Mouse (Mus musculus): Measurements from ENCODE around the gene Abcg8. TPM values are rescaled to one million over a fixed set of nuclear protein-coding genes. Genes with fewer than 3 reads are reported as not detected.

Gene Abcg8
- polyA plus RNA-seq, 1 experiment from 2014 or later, result 0.05 TPM

DNA sequence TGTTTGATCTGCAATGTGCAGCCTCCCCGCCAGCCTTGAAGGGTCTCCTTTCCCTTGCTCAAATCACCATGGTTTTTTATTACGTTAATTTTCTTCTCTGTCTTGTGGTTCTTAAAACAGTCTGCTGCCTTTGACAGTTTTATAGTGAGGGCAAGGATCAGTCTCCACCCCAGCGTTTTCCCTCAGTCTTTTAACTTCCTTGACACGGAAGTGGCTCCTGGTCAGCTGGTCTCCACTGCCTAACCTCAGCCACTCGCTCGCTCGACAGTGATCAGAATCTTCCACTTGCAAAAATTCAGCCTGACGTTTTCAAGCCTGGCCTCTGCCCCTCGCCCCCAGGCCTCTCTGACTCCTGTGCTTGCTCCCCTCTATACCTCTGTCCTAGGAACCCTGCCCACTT, 10.4 kb upstream of the Abcg8 start:
- no peak overlapping the region for H3K4me3 ChIP-seq (replicated peaks)
- no peak overlapping the region for H3K4me2 ChIP-seq
- H3K9ac ChIP-seq, result no peak overlapping the region
- H3K27ac ChIP-seq, result no peak overlapping the region
- H3K36me3 ChIP-seq (replicated peaks), result no peaks in the 10 kb centered on the region
- no peak for ATAC-seq (ENCODE audit: low FRiP score)
- H3K9me3 ChIP-seq, result no peaks in the 10 kb centered on the region
- WGBS, result 63% methylated on average over 9 of the region's 9 CpGs
- no peaks in the 10 kb centered on the region for H3K27me3 ChIP-seq
- 0 out of 2 replicates have a peak, but pooled peaks cover 5% of the 10 kb centered on the region for H3K4me1 ChIP-seq

- Histone ChIP-seq H3K36me3 (replicated peaks) (no peaks in the 10 kb centered on the region), H3K9me3 (no peaks in the 10 kb centered on the region), H3K4me1 (0 out of 2 replicates have a peak, but pooled peaks cover 5% of the 10 kb centered on the region), H3K4me3 (replicated peaks) (no peak overlapping the region), H3K9ac (no peak overlapping the region), H3K4me2 (no peak overlapping the region), H3K27ac (no peak overlapping the region), H3K27me3 (peaks cover 8% of the 10 kb centered on the region)
- ATAC-seq (ENCODE audit: low FRiP score), result no peak
- 91% methylated on average over 3 of the region's 3 CpGs for WGBS
Measured at GRCm38 (mm10) chr17:84667848-84668247, 8.3 kb upstream of the Abcg8 start.

DNA sequence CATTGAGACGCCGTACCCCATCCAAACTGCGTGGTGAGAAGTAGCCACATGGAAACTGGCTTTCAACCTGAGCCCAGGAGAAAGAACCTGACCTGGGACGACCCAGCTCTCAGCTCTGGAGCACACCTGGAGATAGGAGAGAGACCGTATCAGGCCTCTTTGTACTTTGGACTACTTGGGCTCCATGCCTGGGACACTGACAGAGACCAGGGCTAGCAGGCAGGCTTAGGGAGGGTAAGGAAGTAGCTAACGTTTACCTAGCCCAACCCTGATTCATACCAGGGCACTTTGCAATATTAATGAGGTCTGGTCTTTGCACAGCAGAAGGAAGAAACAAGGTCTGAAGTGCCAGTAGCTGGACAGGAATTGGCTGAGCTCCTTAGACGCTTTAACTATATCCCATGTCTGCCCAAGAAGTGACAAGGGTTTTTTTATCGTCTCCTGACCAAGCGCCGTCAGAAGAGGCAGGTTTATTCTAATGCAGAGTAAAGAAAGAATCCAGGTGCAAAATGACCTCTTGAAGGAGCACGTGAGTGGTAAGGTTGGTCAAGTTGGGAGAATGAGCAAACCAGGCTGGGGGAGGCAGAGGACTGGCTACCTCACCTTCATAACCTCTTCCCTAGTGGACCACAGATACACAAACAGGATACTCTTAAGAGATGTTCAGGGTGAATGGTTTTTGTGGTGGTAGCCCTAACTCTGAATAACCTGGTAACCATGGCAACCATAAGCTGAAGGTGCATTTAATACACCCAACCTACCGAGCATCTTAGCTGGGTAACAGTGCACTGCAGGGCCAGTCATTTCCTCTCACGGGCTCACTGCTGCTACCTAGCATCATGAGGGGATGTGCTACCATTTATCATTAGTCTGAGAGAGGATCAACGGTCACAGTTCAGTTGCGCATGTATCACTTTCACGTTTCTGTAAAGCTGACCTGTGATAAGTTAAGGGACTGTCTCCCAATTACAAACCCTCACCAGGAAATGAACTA, 3.4 kb upstream of the Abcg8 start:
- WGBS, result 79% methylated on average over 16 of the region's 16 CpGs
- no peak overlapping the region for H3K27ac ChIP-seq
- peaks cover 15% of the 10 kb centered on the region for H3K4me1 ChIP-seq
- H3K9ac ChIP-seq, result no peak overlapping the region
- no peak for ATAC-seq (ENCODE audit: low FRiP score)
- peaks cover 34% of the 10 kb centered on the region for H3K27me3 ChIP-seq
- no peaks in the 10 kb centered on the region for H3K9me3 ChIP-seq
- H3K36me3 ChIP-seq (replicated peaks), result no peaks in the 10 kb centered on the region
- H3K4me3 ChIP-seq (replicated peaks), result no peak overlapping the region
- H3K4me2 ChIP-seq, result no peak overlapping the region

GRCm38 (mm10) chr17:84674048-84674447, 2.1 kb upstream of the Abcg8 start:
- Histone ChIP-seq H3K36me3 (replicated peaks) (no peaks in the 10 kb centered on the region), H3K4me2 (no peak overlapping the region), H3K4me1 (peaks cover 15% of the 10 kb centered on the region), H3K27me3 (peaks cover 34% of the 10 kb centered on the region), H3K9me3 (no peaks in the 10 kb centered on the region), H3K27ac (no peak overlapping the region), H3K4me3 (replicated peaks) (no peak overlapping the region), H3K9ac (no peak overlapping the region)
- no peak for ATAC-seq (ENCODE audit: low FRiP score)
- 1% methylated on average over 7 of the region's 7 CpGs for WGBS

DNA sequence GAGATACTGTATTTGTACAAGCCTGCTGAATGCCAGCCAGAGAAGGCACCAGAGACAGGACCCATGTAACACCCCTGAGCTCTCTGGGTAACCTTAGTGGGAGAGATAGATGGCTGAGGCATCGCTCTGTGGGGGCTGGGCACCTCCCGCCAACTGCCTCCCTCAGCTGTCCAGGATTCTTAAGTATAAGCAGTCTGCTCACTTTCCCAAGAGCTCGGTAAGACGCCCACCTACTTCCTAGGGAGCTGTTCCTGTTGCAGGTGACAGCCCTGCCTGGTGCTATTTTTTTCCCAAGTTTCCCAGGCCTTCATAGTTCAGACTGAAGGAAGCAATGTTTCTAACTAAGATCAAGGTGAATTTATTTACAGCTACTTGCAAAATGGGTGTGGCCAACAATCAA, 898 bp upstream of the Abcg8 start:
- Histone ChIP-seq H3K4me2 (no peak overlapping the region), H3K4me1 (peaks cover 15% of the 10 kb centered on the region), H3K9me3 (no peaks in the 10 kb centered on the region), H3K27me3 (peaks cover 34% of the 10 kb centered on the region), H3K27ac (no peak overlapping the region; the same call in 1 of the 2 replicates), H3K9ac (no peak overlapping the region), H3K36me3 (replicated peaks) (no peaks in the 10 kb centered on the region), H3K4me3 (replicated peaks) (no peak overlapping the region)
- no peak for ATAC-seq (ENCODE audit: low FRiP score)
- 71% methylated on average over 4 of the region's 4 CpGs for WGBS

DNA sequence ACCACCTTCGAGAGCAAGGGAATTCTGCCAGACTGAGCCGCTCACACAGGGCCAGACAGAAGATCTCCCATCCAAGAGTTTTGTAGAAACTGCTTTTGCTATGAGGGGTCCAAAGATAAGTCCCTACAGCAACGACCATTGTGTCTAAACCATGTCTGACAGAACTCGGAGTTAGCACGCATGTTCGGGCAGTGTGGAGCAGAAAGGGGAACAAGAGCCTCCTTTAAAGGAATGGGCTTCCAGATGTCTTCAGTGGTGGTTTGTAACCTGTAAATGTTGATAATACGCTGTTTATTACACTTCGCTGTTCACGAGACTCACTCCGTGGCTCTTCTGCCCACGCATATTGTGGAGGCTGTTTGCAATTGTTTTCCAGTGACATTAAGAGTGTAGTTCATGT, 1.5 kb downstream of the Abcg8 start:
- Histone ChIP-seq H3K27me3 (peaks cover 28% of the 10 kb centered on the region), H3K4me1 (peaks cover 15% of the 10 kb centered on the region), H3K27ac (no peak overlapping the region), H3K4me2 (no peak overlapping the region), H3K9me3 (no peaks in the 10 kb centered on the region), H3K36me3 (replicated peaks) (no peaks in the 10 kb centered on the region), H3K4me3 (replicated peaks) (no peak overlapping the region), H3K9ac (no peak overlapping the region)
- ATAC-seq (ENCODE audit: low FRiP score), result no peak
- 93% methylated on average over 11 of the region's 11 CpGs for WGBS

DNA sequence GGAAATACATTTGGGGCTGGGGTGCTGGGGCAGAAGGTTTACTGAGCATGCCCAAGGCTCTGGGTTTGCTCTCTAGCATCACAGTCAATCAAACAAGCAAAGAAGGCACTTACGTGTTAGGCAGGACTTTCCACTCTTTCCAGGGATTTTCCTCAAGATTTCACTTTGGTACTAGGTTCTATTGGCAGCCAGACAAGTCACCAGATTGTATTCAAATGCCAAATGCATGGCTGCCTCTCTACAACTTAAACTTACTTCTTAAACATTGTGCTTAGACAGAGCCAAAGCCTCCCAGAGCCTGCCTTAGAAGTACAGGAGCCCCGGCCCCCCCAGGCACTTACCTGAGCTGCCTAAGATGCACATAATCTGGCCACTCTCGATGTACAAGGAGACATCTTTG, 5.6 kb downstream of the Abcg8 start:
- WGBS, result 87% methylated on average over 3 of the region's 3 CpGs
- Histone ChIP-seq H3K9me3 (no peaks in the 10 kb centered on the region), H3K27ac (no peak overlapping the region), H3K27me3 (0 out of 2 replicates have a peak, but pooled peaks cover 5% of the 10 kb centered on the region), H3K4me2 (no peak overlapping the region), H3K36me3 (replicated peaks) (no peaks in the 10 kb centered on the region), H3K4me1 (no peaks in the 10 kb centered on the region), H3K4me3 (replicated peaks) (no peak overlapping the region), H3K9ac (no peak overlapping the region)
- ATAC-seq (ENCODE audit: low FRiP score), result no peak

DNA sequence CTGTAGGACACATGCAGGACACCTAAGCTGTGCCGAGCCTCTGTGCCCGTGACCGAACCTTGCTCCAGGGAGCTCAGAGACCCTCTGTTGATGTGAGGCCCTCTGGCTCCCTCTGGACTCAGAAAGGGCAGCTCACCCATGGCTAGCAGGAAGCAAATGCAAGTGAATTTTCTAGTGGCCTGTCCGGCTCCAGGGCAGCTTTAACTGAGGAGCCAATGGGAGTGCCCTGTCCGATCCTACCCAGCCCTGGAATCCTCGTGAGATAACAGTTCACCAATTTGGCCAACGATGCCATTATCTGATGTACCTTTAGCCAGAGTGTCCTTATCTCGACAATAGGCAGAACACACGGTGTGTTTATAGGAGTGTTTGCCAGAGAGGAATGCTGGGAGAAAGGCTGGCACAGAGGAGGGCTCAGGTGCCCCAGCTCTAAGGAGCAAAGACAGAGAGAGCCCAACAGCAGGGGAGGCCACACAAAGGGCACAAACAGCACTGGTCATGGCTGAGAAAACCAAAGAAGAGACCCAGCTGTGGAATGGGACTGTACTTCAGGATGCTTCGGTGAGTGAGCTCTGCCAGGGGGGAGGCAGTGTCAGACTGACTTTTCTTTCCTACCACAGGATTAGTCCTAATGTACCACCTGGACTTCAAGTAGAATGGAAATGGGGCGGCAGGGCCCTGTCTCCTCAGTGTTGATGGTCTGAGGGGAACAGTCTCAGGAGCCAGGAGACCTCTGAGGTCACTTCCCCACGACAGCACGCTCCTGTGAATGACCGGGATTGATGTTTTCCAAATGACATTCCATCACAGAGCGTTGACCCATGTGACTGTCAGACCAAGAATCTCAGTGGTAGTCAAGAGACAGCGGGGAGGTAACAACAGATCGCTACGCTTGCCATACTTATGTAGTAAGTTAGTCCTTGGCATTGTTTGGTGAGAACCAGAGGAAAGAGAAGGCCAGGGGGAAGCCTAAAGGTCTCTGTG, 6.9 kb downstream of the Abcg8 start, which contains the start of gene Abcg5:
Gene Abcg5 (minus strand): TSS at position 278 of the 984 bp plus-strand sequence.
- H3K4me2 ChIP-seq, result no peak within 1 kb of the TSS
- H3K4me3 ChIP-seq (replicated peaks), result no peak within 1 kb of the TSS
- no peak for ATAC-seq (ENCODE audit: low FRiP score)
- H3K9me3 ChIP-seq, result no peaks in the 10 kb centered on the region
- no peak within 1 kb of the TSS for H3K27ac ChIP-seq
- H3K4me1 ChIP-seq, result no peaks in the 10 kb centered on the region
- no peaks in the 10 kb centered on the region for H3K27me3 ChIP-seq
- H3K9ac ChIP-seq, result no peak within 1 kb of the TSS
- H3K36me3 ChIP-seq (replicated peaks), result no peaks in the 10 kb centered on the region
- 84% methylated on average over 18 of the region's 18 CpGs for WGBS

GRCm38 (mm10) chr17:84684284-84684683, 8.2 kb downstream of the Abcg8 start:
- H3K9me3 ChIP-seq, result no peaks in the 10 kb centered on the region
- 59% methylated on average over 6 of the region's 6 CpGs for WGBS

GRCm38 (mm10) chr17:84685286-84685685, 9.2 kb downstream of the Abcg8 start:
- Histone ChIP-seq H3K27me3 (no peaks in the 10 kb centered on the region), H3K36me3 (replicated peaks) (no peaks in the 10 kb centered on the region), H3K27ac (no peak overlapping the region), H3K4me2 (no peak overlapping the region), H3K9ac (no peak overlapping the region), H3K4me3 (replicated peaks) (no peak overlapping the region), H3K4me1 (no peaks in the 10 kb centered on the region), H3K9me3 (no peaks in the 10 kb centered on the region)
- ATAC-seq (ENCODE audit: low FRiP score), result no peak
- 80% methylated on average over 4 of the region's 4 CpGs for WGBS

More at GRCm38 (mm10) chr17:84684284-84684683, 8.2 kb downstream of the Abcg8 start:
- Histone ChIP-seq H3K27ac (no peak overlapping the region), H3K4me3 (replicated peaks) (no peak overlapping the region), H3K27me3 (no peaks in the 10 kb centered on the region), H3K4me2 (no peak overlapping the region), H3K36me3 (replicated peaks) (no peaks in the 10 kb centered on the region), H3K4me1 (no peaks in the 10 kb centered on the region), H3K9ac (no peak overlapping the region)
- no peak for ATAC-seq (ENCODE audit: low FRiP score)

DNA sequence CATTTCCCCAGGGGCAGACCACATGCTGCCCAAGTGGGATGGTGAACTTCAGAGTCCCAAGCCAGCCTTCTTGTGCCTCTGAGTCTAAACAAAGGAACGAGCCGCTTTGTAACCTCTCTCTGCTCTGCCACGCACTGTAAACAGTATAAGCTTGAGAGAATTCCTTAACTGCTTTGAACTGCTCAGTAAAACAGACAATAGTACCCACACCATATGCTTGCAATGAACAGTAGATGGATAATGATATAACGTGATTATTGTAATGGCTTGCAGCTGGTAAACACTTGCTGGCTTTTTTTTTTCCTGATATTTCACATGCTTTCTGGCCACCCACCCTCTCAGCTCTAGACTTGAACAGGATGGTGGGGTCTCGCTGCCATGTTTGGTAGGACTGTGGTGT, 11.9 kb downstream of the Abcg8 start:
- Histone ChIP-seq H3K27ac (no peak overlapping the region), H3K4me2 (no peak overlapping the region), H3K36me3 (replicated peaks) (no peaks in the 10 kb centered on the region), H3K4me3 (replicated peaks) (no peak overlapping the region), H3K27me3 (no peaks in the 10 kb centered on the region), H3K9ac (no peak overlapping the region), H3K9me3 (no peaks in the 10 kb centered on the region), H3K4me1 (no peaks in the 10 kb centered on the region)
- no peak for ATAC-seq (ENCODE audit: low FRiP score)
- 73% methylated on average over 5 of the region's 5 CpGs for WGBS

- Histone ChIP-seq H3K36me3 (replicated peaks) (no peaks in the 10 kb centered on the region), H3K4me3 (replicated peaks) (no peak overlapping the region), H3K4me1 (no peaks in the 10 kb centered on the region), H3K27ac (no peak overlapping the region), H3K9me3 (no peaks in the 10 kb centered on the region), H3K27me3 (no peaks in the 10 kb centered on the region), H3K9ac (no peak overlapping the region), H3K4me2 (no peak overlapping the region)
- no peak for ATAC-seq (ENCODE audit: low FRiP score)
- 88% methylated on average over 11 of the region's 11 CpGs for WGBS
Measured at GRCm38 (mm10) chr17:84688834-84689233, 12.7 kb downstream of the Abcg8 start.

Measured in forebrain, embryonic 12.5 days (tissue).